Mouse (Mus musculus) bone marrow macrophage, adult 2 months (primary cell): ENCODE data around the gene Emx1. TPM values are rescaled to one million over a fixed set of nuclear protein-coding genes. Genes with fewer than 3 reads are reported as not detected.

Experiments used
- H3K27ac ChIP-seq: 2 replicates; pipeline ENCODE4 v1.5.1; 2012; ENCODE audit warnings: low read depth, low read length; ENCODE audit not compliant: insufficient read depth
- H3K4me1 ChIP-seq: 2 replicates; pipeline ENCODE4 v1.6.1; 2012; ENCODE audit warnings: low read length; ENCODE audit not compliant: control insufficient read depth, insufficient read depth
- H3K4me3 ChIP-seq: 2 replicates; pipeline ENCODE4 v1.5.1; 2012; ENCODE audit warnings: mild to moderate bottlenecking, low read length, moderate library complexity; ENCODE audit not compliant: insufficient read depth
- CTCF ChIP-seq: IDR thresholded peaks from 2 replicates; pipeline ENCODE4 v1.5.1; 2012; ENCODE audit warnings: low read depth, mild to moderate bottlenecking, low read length, moderate library complexity
- POLR2A ChIP-seq: IDR thresholded peaks from 2 replicates; pipeline ENCODE4 v1.6.1; 2012; ENCODE audit warnings: mild to moderate bottlenecking, low read depth, low read length, borderline replicate concordance
- polyA plus RNA-seq: library from polyadenylated mRNA; stranded (reverse); fragments of >200 nt; gene quantifications from 2 replicates; pipeline ENCODE4 v1.2.4, GENCODE M21; 2012; ENCODE audit not compliant: missing spikeins, insufficient read depth, insufficient read length

The Emx1 gene
- polyA plus RNA-seq, 1 experiment: not detected

DNA sequence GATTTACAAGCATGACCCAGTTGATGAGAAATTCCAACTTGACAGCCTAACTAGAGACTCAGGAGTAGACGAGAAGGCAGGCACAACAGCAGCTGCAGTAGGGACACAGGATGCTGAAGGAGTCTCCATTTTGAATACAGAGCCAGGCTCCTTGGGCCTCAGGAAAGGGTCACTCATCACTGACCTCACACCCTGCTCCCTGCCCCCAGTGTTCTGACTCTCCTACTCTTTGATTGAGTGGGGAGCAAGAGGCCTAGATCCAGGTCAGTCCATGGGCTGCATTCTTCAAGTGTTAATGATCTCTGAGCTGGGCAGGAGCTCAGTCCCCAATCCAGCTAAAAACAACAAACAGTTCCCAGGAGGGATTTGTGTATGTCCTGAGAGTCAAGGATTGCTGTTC, 23.4 kb downstream of the Emx1 start:
- no peak for TF ChIP-seq CTCF
- no peak for TF ChIP-seq POLR2A
- no peaks in the 10 kb centered on the region; the same call in 1 of the 2 replicates for H3K4me1 ChIP-seq
- H3K27ac ChIP-seq: no peak overlapping the region
- H3K4me3 ChIP-seq: no peak overlapping the region

DNA sequence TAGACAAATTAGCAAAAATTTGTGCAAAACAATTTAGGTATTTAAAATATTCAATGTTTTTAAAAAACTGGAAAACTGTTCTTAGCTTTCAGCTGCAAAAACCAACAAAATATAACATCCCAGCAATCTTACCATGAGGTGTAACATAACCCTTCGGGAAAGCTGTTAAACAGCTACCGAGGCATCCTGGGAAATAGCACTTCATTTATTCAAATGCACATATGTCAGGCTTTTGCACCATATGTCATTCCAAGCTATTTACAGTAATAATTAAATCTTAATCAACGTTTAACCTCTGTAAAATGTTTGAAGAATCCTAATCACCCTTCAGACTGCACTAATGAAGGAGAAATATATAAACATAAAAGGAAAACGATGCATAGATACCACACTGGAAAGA, 31.0 kb downstream of the Emx1 start:
- no peak for TF ChIP-seq CTCF
- no peak for TF ChIP-seq POLR2A

DNA sequence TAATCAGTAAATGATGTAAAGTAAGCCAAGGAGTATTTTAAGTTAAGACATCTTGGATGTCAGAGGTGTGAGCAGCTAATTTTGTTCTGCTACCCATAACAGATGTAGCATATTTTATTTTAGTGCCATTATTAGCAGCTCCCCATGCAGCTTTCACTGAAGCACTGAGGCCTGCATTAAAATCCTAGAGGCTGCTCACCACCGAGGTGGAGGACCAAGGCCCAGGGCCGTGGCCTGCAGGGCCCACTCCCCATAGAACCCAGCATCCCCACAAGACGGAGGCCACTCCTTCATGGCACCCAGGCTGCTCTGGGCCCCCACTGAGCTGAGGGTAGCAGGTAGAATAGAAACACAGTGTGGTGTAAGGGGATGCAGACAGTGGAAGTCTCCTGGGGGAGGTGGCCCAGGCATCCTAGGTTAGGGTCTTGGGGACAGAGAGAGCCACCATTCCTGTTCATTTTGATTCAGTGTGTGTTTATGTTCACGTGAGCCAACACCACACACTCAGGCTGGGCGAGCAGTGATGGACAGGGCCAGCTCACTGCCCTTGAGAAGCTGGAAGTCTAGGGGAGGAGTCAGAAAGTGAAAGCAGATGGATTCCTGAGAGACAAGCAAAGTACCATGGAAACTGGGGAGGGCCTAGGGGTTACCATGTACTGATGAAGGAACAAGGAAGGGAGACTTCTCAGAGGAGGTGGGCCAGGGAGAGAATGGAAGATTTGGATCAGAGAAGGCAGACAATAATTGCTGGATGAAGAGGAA, 31.6 kb downstream of the Emx1 start:
- no peak overlapping the region for H3K4me3 ChIP-seq
- TF ChIP-seq POLR2A (no peak), CTCF (no peak)
- H3K27ac ChIP-seq: no peak overlapping the region
- no peaks in the 10 kb centered on the region for H3K4me1 ChIP-seq

More for the DNA sequence above, 31.0 kb downstream of the Emx1 start:
- H3K4me1 ChIP-seq: no peaks in the 10 kb centered on the region
- H3K27ac ChIP-seq: no peak overlapping the region
- no peak overlapping the region for H3K4me3 ChIP-seq

GRCm38 (mm10) chr6:85219706-85220105, 32.5 kb downstream of the Emx1 start:
- H3K4me1 ChIP-seq: no peaks in the 10 kb centered on the region
- H3K4me3 ChIP-seq: no peak overlapping the region
- no peak for TF ChIP-seq POLR2A
- TF ChIP-seq CTCF: no peak
- no peak overlapping the region for H3K27ac ChIP-seq

- Histone ChIP-seq H3K4me1 (no peaks in the 10 kb centered on the region), H3K4me3 (no peak overlapping the region), H3K27ac (no peak overlapping the region)
- no peak for TF ChIP-seq POLR2A
- no peak for TF ChIP-seq CTCF
Observed at GRCm38 (mm10) chr6:85220917-85221316, 33.7 kb downstream of the Emx1 start.

GRCm38 (mm10) chr6:85222551-85222950, 35.3 kb downstream of the Emx1 start:
- no peak for TF ChIP-seq CTCF
- no peak for TF ChIP-seq POLR2A
- no peak overlapping the region for H3K27ac ChIP-seq
- H3K4me3 ChIP-seq: no peak overlapping the region
- H3K4me1 ChIP-seq: no peaks in the 10 kb centered on the region

DNA sequence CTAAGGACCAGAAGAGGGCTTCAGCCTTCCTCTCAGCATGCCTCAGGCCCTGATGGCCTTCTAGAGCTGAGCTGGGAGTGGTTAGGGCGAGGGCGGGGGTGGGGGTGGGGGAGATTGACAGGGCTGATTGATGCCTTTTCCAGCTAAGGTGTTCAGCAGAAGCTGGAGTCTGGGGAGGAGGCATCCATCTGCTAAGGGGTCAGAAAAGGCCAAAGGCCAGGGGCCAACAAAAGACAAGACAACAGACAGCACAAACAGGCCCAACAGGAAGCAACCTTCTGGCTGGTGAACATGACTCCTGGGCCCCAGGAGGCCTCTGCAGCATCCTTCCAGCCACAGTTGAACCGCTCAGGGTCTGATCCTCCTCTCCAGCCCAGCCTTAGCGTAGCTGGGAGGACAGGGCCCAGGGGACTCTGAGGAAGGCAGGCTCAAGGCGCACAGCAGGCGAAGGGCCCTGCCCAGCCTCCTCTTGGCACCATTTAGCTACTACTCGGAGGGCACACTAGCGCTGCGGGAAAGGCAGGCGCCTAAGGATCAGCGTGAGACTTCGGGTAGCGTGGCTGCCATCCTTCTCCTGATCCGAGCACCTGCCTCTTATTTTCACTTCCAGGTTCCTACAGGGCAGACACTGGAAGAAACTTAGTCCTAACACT, 36.4 kb downstream of the Emx1 start:
- TF ChIP-seq CTCF (no peak), POLR2A (no peak)
- Histone ChIP-seq H3K4me3 (no peak overlapping the region), H3K4me1 (no peaks in the 10 kb centered on the region), H3K27ac (no peak overlapping the region)

DNA sequence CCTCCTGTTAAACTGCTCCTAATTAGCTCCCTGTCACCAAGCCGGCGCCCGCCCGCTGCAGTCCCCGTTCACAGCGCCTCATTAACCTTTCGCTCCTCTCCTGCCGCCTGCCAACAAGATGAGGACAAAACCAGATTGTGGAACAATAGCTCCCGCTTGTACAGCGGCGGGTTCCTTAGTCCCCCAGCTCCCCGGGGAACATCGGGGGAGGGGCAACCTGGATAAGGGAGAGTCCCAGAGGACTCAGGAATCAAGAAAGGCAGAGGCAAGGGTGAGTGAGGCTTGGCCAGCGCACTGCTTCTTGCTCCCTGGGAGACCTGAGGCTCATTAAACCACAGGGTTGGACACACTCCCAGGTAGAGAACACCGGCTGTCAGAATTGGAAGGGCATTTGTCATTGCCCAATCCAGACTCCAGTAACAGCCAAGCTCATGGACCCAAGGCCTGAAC, 37.2 kb downstream of the Emx1 start:
- Histone ChIP-seq H3K4me1 (no peaks in the 10 kb centered on the region), H3K4me3 (no peak overlapping the region), H3K27ac (no peak overlapping the region)
- TF ChIP-seq POLR2A: no peak
- no peak for TF ChIP-seq CTCF

DNA sequence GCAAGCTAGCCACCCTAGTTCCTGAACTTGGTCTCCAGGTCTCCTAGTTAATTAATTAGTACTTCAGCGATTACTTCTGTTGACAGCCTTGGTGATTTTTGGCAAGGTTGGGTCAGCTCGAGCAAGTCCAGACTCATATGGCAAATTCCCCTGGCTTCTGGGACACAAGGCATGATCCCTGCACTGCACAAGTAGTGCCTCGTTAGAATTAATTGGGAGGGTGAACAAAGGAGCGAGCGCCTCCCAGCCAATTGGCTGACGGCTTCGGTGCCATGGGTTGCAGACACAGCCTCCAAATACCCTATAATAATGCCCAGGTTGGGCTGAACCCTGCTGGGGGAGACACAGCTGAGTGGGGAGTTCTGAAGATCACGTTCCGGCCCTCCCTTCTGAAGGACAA, 39.3 kb downstream of the Emx1 start:
- no peak overlapping the region for H3K27ac ChIP-seq
- H3K4me3 ChIP-seq: no peak overlapping the region
- H3K4me1 ChIP-seq: no peaks in the 10 kb centered on the region
- TF ChIP-seq POLR2A (no peak), CTCF (no peak)

GRCm38 (mm10) chr6:85227520-85227919, 40.3 kb downstream of the Emx1 start:
- TF ChIP-seq CTCF (no peak), POLR2A (no peak)
- Histone ChIP-seq H3K27ac (no peak overlapping the region), H3K4me1 (no peaks in the 10 kb centered on the region), H3K4me3 (no peak overlapping the region)
